Mouse (Mus musculus): ENCODE results near the gene Tanc2. TPM values are rescaled to one million over a fixed set of nuclear protein-coding genes. Genes with fewer than 3 reads are reported as not detected.
A peak's percentile ranks its signal among the peaks of the same experiment; 100 is the strongest.

The Tanc2 gene
- polyA plus RNA-seq, 1 experiment: 1.6 TPM

GRCm38 (mm10) chr11:105807103-105807502, 217.3 kb downstream of the Tanc2 start:
- DNase-seq (ENCODE audit: low read depth, low spot score): no peak
- WGBS: 92% methylated on average over 5 of the region's 5 CpGs

- WGBS: 25% methylated on average over 1 of the region's 1 CpGs
- no peak for DNase-seq (ENCODE audit: low read depth, low spot score)
Observed at GRCm38 (mm10) chr11:105823246-105823645, 233.5 kb downstream of the Tanc2 start.

- DNase-seq (ENCODE audit: low read depth, low spot score): no peak
- WGBS: 35% methylated on average over 2 of the region's 2 CpGs
Observed at GRCm38 (mm10) chr11:105823759-105824158, 234.0 kb downstream of the Tanc2 start.

- WGBS: 87% methylated on average over 2 of the region's 2 CpGs
- DNase-seq (ENCODE audit: low read depth, low spot score): no peak
Observed at GRCm38 (mm10) chr11:105828175-105828574, 238.4 kb downstream of the Tanc2 start.

GRCm38 (mm10) chr11:105835209-105835608, 245.4 kb downstream of the Tanc2 start:
- no peak for DNase-seq (ENCODE audit: low read depth, low spot score)
- 95% methylated on average over 4 of the region's 4 CpGs for WGBS

- 87% methylated on average over 6 of the region's 6 CpGs for WGBS
- no peak for DNase-seq (ENCODE audit: low read depth, low spot score)
Observed at GRCm38 (mm10) chr11:105836344-105836891, 246.6 kb downstream of the Tanc2 start.

GRCm38 (mm10) chr11:105837962-105838361, 248.2 kb downstream of the Tanc2 start:
- no peak for DNase-seq (ENCODE audit: low read depth, low spot score)

- 78% methylated on average over 1 of the region's 1 CpGs for WGBS
Observed at GRCm38 (mm10) chr11:105845901-105846300, 256.1 kb downstream of the Tanc2 start.

GRCm38 (mm10) chr11:105855504-105855903, 265.7 kb downstream of the Tanc2 start:
- 49% methylated on average over 3 of the region's 3 CpGs for WGBS

More at GRCm38 (mm10) chr11:105845901-105846300, 256.1 kb downstream of the Tanc2 start:
- no peak for DNase-seq (ENCODE audit: low read depth, low spot score)

GRCm38 (mm10) chr11:105858063-105858462, 268.3 kb downstream of the Tanc2 start:
- DNase-seq (ENCODE audit: low read depth, low spot score): no peak

More at GRCm38 (mm10) chr11:105855504-105855903, 265.7 kb downstream of the Tanc2 start:
- no peak for DNase-seq (ENCODE audit: low read depth, low spot score)

- WGBS: 84% methylated on average over 1 of the region's 1 CpGs
Observed at GRCm38 (mm10) chr11:105885558-105885957, 295.8 kb downstream of the Tanc2 start.

GRCm38 (mm10) chr11:105887281-105887680, 297.5 kb downstream of the Tanc2 start:
- no peak for DNase-seq (ENCODE audit: low read depth, low spot score)
- 77% methylated on average over 1 of the region's 1 CpGs for WGBS

More at GRCm38 (mm10) chr11:105885558-105885957, 295.8 kb downstream of the Tanc2 start:
- DNase-seq (ENCODE audit: low read depth, low spot score): no peak

GRCm38 (mm10) chr11:105899151-105899550, 309.4 kb downstream of the Tanc2 start:
- DNase-seq (ENCODE audit: low read depth, low spot score): no peak
- WGBS: 2% methylated on average over 1 of the region's 1 CpGs

GRCm38 (mm10) chr11:105901501-105901900, 311.7 kb downstream of the Tanc2 start:
- WGBS: 62% methylated on average over 2 of the region's 2 CpGs
- no peak for DNase-seq (ENCODE audit: low read depth, low spot score)

GRCm38 (mm10) chr11:105902956-105903355, 313.2 kb downstream of the Tanc2 start:
- 80% methylated on average over 1 of the region's 1 CpGs for WGBS
- no peak for DNase-seq (ENCODE audit: low read depth, low spot score)

GRCm38 (mm10) chr11:105905529-105906213, 315.9 kb downstream of the Tanc2 start:
- WGBS: 27% methylated on average over 4 of the region's 4 CpGs
- no peak for DNase-seq (ENCODE audit: low read depth, low spot score)

GRCm38 (mm10) chr11:105907381-105907780, 317.6 kb downstream of the Tanc2 start:
- WGBS: 93% methylated on average over 1 of the region's 1 CpGs
- no peak for DNase-seq (ENCODE audit: low read depth, low spot score)

GRCm38 (mm10) chr11:105908926-105909325, 319.1 kb downstream of the Tanc2 start:
- no peak for DNase-seq (ENCODE audit: low read depth, low spot score)
- WGBS: 88% methylated on average over 8 of the region's 8 CpGs

GRCm38 (mm10) chr11:105909617-105910016, 319.8 kb downstream of the Tanc2 start:
- 16% methylated on average over 2 of the region's 2 CpGs for WGBS
- DNase-seq (ENCODE audit: low read depth, low spot score): no peak

GRCm38 (mm10) chr11:105911149-105911548, 321.4 kb downstream of the Tanc2 start:
- DNase-seq (ENCODE audit: low read depth, low spot score): no peak

- WGBS: 13% methylated on average over 4 of the region's 4 CpGs
- peak; percentile 69 for DNase-seq (ENCODE audit: low read depth, low spot score)
Observed at GRCm38 (mm10) chr11:105911592-105912375, 322.0 kb downstream of the Tanc2 start.

All from large intestine, adult 2 months (tissue).